Mouse (Mus musculus) embryonic facial prominence, embryonic 11.5 days (tissue): ENCODE data around the gene Gm11096. TPM values are rescaled to one million over a fixed set of nuclear protein-coding genes. Genes with fewer than 3 reads are reported as not detected.

Experiments used
- ATAC-seq: fragments of 200-750 bp; cut with Nextera tagmentation; replicated peaks from 2 replicates; pipeline ENCODE4 v1.8.0; 2017; ENCODE audit warnings: low read depth; ENCODE audit not compliant: insufficient number of reproducible peaks, low FRiP score, low TSS enrichment
- DNase-seq: peaks from one replicate; pipeline ENCODE4 v3.0.0-alpha.2; 2015; ENCODE audit warnings: low spot score
- H3K27ac ChIP-seq: fragments of 300-500 bp; sonication (generic); replicated peaks from 2 replicates; pipeline ENCODE4 v1.5.1; 2014; ENCODE audit warnings: mild to moderate bottlenecking, low read depth, low read length, control low read depth
- H3K27me3 ChIP-seq: fragments of 300-500 bp; sonication (generic); 2 replicates; pipeline ENCODE4 v1.6.1; 2014; ENCODE audit warnings: mild to moderate bottlenecking, low read length, moderate library complexity, mixed read lengths; ENCODE audit not compliant: control insufficient read depth, insufficient read depth
- H3K36me3 ChIP-seq: fragments of 300-500 bp; sonication (generic); replicated peaks from 2 replicates; pipeline ENCODE4 v1.6.1; 2014; ENCODE audit warnings: low read depth, mild to moderate bottlenecking, low read length, moderate library complexity, mixed read lengths; ENCODE audit not compliant: control insufficient read depth, insufficient read depth
- H3K4me1 ChIP-seq: fragments of 300-500 bp; sonication (generic); 2 replicates; pipeline ENCODE4 v1.6.1; 2014; ENCODE audit warnings: low read length, mixed read lengths; ENCODE audit not compliant: control insufficient read depth, insufficient read depth
- H3K4me2 ChIP-seq: fragments of 300-500 bp; sonication (generic); 2 replicates; pipeline ENCODE4 v1.6.1; 2014; ENCODE audit warnings: low read depth, mild to moderate bottlenecking, control low read depth, low read length, moderate library complexity
- H3K4me3 ChIP-seq: fragments of 300-500 bp; sonication (generic); 2 replicates; pipeline ENCODE4 v1.5.1; 2014; ENCODE audit warnings: low read depth, low read length, control low read depth
- H3K9ac ChIP-seq: fragments of 300-500 bp; sonication (generic); replicated peaks from 2 replicates; pipeline ENCODE4 v1.6.1; 2014; ENCODE audit warnings: mild to moderate bottlenecking, control low read depth, low read length
- H3K9me3 ChIP-seq: fragments of 300-500 bp; sonication (generic); replicated peaks from 2 replicates; pipeline ENCODE4 v1.6.1; 2016; ENCODE audit warnings: mild to moderate bottlenecking, low read length, inconsistent platforms, mixed read lengths; ENCODE audit not compliant: control insufficient read depth
- WGBS: fragments of 180-500 bp; shearing (Covaris S2); extraction: QIAGEN DNeasy Blood & Tissue Kit; methylation state at CpG from one replicate; pipeline ENCODE4 v1.1.7; 2014; 5-methylcytosine and 5-hydroxymethylcytosine counted together
- polyA plus RNA-seq: library from polyadenylated mRNA; unstranded; fragments of >200 nt; fragmentation: Nextera tagmentation; extraction: Ambion mirVana; gene quantifications from 2 replicates; pipeline ENCODE4 v1.2.1, GENCODE M21; 2014

Gene Gm11096
- polyA plus RNA-seq, 1 experiment from 2014 or later: not detected

- no peak for ATAC-seq
- 90% methylated on average over 7 of the region's 7 CpGs for WGBS
- H3K36me3 ChIP-seq: no peaks in the 10 kb centered on the region
- H3K9me3 ChIP-seq: no peaks in the 10 kb centered on the region
- H3K9ac ChIP-seq: no peak overlapping the region
- no peak overlapping the region for H3K27ac ChIP-seq
- no peaks in the 10 kb centered on the region for H3K4me1 ChIP-seq
- H3K4me2 ChIP-seq: no peak overlapping the region
- no peak overlapping the region for H3K4me3 ChIP-seq
- DNase-seq: no peak
- no peaks in the 10 kb centered on the region for H3K27me3 ChIP-seq
Measured at GRCm38 (mm10) chr17:81455977-81456376, 14.4 kb downstream of the Gm11096 start.

DNA sequence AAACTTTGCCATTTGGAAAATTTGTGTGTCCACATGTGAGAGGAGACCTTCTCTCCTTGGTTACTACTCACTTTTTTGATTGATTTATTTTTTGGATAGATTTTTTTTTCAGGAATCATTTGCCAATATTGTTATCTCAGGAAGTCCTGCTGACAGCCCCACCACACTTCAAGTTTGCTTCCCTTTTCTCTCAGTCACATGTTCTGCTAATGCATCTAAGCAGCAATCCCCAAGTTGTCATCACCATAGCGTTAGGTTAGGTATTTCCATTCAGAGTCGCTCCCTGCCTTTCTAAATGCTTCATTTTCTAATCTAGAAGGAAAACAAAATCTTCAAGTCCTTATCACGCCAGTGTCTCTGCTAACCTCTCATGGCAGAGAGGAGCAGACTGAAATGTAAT, 17.8 kb downstream of the Gm11096 start:
- Histone ChIP-seq H3K4me2 (no peak overlapping the region), H3K27ac (no peak overlapping the region), H3K4me1 (no peaks in the 10 kb centered on the region), H3K9ac (no peak overlapping the region), H3K27me3 (no peaks in the 10 kb centered on the region), H3K36me3 (no peaks in the 10 kb centered on the region), H3K4me3 (no peak overlapping the region), H3K9me3 (no peaks in the 10 kb centered on the region)
- no peak for DNase-seq
- WGBS: 80% methylated on average over 3 of the region's 3 CpGs
- ATAC-seq: no peak

GRCm38 (mm10) chr17:81468941-81469340, 27.4 kb downstream of the Gm11096 start:
- Histone ChIP-seq H3K36me3 (no peaks in the 10 kb centered on the region), H3K9me3 (no peaks in the 10 kb centered on the region), H3K9ac (no peak overlapping the region), H3K4me2 (no peak overlapping the region), H3K4me3 (no peak overlapping the region), H3K27me3 (no peaks in the 10 kb centered on the region), H3K4me1 (no peaks in the 10 kb centered on the region), H3K27ac (no peak overlapping the region)
- DNase-seq (peak; percentile 29), ATAC-seq (no peak)
- WGBS: 68% methylated on average over 5 of the region's 5 CpGs

GRCm38 (mm10) chr17:81473363-81473762, 31.8 kb downstream of the Gm11096 start:
- Histone ChIP-seq H3K4me3 (no peak overlapping the region), H3K4me1 (no peaks in the 10 kb centered on the region), H3K4me2 (no peak overlapping the region), H3K27ac (no peak overlapping the region), H3K9ac (no peak overlapping the region), H3K9me3 (no peaks in the 10 kb centered on the region), H3K36me3 (no peaks in the 10 kb centered on the region), H3K27me3 (no peaks in the 10 kb centered on the region)
- WGBS: 44% methylated on average over 3 of the region's 3 CpGs
- DNase-seq (no peak), ATAC-seq (no peak)

DNA sequence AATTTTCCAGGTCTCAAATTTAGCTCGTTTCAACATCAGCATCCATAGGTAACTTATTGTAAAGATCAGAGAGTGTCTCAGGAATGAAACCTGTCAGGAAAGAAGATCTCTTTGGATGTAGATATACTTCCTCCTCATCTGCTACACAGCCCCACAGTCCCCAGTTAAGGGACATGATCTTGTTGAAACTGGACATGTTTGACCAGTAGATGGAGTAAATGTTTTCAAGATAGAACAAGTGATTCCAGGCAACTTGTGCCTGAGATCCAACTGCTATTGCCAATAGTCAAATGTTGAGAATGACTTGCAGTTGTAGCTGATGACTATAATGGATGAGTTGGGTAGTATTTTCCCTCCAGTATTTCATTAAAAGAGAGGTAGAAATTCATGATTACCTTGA, 35.9 kb downstream of the Gm11096 start:
- H3K27ac ChIP-seq: no peak overlapping the region
- ATAC-seq (no peak), DNase-seq (no peak)
- H3K36me3 ChIP-seq: no peaks in the 10 kb centered on the region
- 86% methylated on average over 1 of the region's 1 CpGs for WGBS
- no peaks in the 10 kb centered on the region for H3K27me3 ChIP-seq
- no peaks in the 10 kb centered on the region for H3K4me1 ChIP-seq
- H3K9me3 ChIP-seq: no peaks in the 10 kb centered on the region
- no peak overlapping the region for H3K4me2 ChIP-seq
- H3K4me3 ChIP-seq: no peak overlapping the region
- H3K9ac ChIP-seq: no peak overlapping the region

- no peak for ATAC-seq
- DNase-seq: no peak
- 48% methylated on average over 4 of the region's 4 CpGs for WGBS
Measured at GRCm38 (mm10) chr17:81479807-81480206, 38.2 kb downstream of the Gm11096 start.

DNA sequence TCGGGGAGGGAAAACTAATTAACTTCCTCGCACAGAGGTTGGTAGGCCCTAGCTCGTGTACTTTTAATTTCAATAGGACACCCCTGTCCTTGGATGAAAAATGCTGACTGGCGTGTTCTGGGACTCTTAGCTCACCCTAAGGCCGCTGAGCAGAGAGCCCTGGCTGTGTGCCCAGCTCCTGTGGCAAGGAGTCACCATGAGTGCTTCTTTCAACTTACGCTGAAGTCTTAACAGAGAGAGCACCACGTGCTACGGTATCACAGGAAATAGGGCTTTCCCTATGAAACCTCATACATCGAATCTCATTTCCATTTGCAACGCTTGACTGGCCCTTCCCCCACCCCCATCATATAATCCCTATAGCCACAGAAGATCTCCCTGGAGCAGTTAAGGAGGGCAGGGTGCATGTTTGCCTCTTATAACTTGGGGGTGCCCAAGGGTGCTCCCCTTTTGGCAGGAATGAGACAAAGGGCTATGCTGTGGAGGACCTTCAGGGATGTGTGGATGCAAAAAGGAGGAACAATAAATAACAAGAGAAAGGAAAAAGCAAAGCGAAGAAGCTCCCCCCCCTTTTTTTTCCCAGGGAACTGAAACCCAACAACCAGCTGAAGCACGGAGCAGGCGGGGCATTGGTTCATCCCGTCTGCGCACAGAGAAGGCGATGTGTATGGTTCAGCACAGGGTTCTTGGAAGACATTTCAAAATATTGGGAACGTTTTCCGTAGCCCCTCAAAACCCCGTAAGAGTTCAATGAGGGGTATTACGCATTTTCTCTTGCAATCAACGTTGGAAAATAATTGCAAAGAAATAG, 39.0 kb downstream of the Gm11096 start:
- Histone ChIP-seq H3K4me1 (no peaks in the 10 kb centered on the region), H3K4me2 (no peak overlapping the region), H3K4me3 (no peak overlapping the region), H3K27me3 (no peaks in the 10 kb centered on the region), H3K9me3 (no peaks in the 10 kb centered on the region), H3K27ac (no peak overlapping the region), H3K36me3 (no peaks in the 10 kb centered on the region), H3K9ac (no peak overlapping the region)
- ATAC-seq: peak; percentile 73; the same call in 1 of the 2 replicates
- peak; percentile 32 for DNase-seq
- WGBS: 73% methylated on average over 21 of the region's 21 CpGs

More at GRCm38 (mm10) chr17:81479807-81480206, 38.2 kb downstream of the Gm11096 start:
- H3K27me3 ChIP-seq: no peaks in the 10 kb centered on the region
- no peaks in the 10 kb centered on the region for H3K9me3 ChIP-seq
- no peak overlapping the region for H3K4me2 ChIP-seq
- no peaks in the 10 kb centered on the region for H3K4me1 ChIP-seq
- no peak overlapping the region for H3K4me3 ChIP-seq
- no peak overlapping the region for H3K9ac ChIP-seq
- no peak overlapping the region for H3K27ac ChIP-seq
- H3K36me3 ChIP-seq: no peaks in the 10 kb centered on the region

DNA sequence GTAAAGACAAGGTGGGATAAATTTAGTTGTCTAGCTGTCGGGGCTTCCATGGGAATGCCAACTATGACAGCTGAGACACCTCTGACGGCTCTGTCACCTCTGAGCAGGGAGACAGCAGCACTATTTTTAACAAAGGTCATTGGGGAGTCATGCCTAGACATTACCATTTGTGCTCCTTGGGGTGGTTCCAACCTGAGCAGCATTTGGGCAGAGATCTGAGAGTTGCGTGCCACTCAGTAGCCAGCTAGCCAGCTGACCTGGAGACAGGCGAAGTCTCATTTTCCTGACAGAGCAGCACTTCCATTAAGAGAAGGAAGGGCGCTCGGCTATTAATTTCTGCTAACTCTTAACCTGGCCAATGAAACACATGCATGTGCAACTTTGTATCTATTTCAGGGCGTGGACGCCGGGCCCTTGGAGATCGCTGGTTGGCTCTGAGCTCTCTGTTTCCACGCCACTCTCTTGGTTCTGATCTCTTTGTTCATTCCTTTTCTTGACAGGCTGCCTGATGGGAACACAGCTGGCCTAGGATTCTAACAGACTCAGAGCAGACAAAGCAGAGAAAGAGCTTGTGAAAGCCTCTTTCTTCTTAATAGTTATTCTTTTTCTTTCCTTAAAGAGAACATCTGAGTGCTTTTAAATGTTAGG, 40.4 kb downstream of the Gm11096 start:
- H3K9me3 ChIP-seq: no peaks in the 10 kb centered on the region
- ATAC-seq (no peak), DNase-seq (no peak)
- H3K4me2 ChIP-seq: no peak overlapping the region
- no peak overlapping the region for H3K9ac ChIP-seq
- WGBS: 76% methylated on average over 11 of the region's 11 CpGs
- no peak overlapping the region for H3K27ac ChIP-seq
- H3K27me3 ChIP-seq: no peaks in the 10 kb centered on the region
- no peaks in the 10 kb centered on the region for H3K4me1 ChIP-seq
- H3K4me3 ChIP-seq: no peak overlapping the region
- no peaks in the 10 kb centered on the region for H3K36me3 ChIP-seq
